Mouse (Mus musculus) heart, embryonic 13.5 days (tissue): ENCODE measurements around the gene Slc30a7. TPM values are rescaled to one million over a fixed set of nuclear protein-coding genes. Genes with fewer than 3 reads are reported as not detected.

Source experiments
- ATAC-seq: fragments of 200-750 bp; cut with Nextera tagmentation; 2 replicates; pipeline ENCODE4 v1.8.0; 2017; ENCODE audit warnings: moderate TSS enrichment; ENCODE audit not compliant: insufficient number of reproducible peaks, low FRiP score, low TSS enrichment; ENCODE audit errors: extremely low read depth
- H3K27ac ChIP-seq: fragments of 300-500 bp; sonication (generic); replicated peaks from 2 replicates; pipeline ENCODE4 v1.5.1; 2015; ENCODE audit warnings: moderate library complexity, mild to moderate bottlenecking, inconsistent platforms
- H3K27me3 ChIP-seq: fragments of 300-500 bp; sonication (generic); replicated peaks from 2 replicates; pipeline ENCODE4 v1.6.1; 2015; ENCODE audit warnings: mild to moderate bottlenecking, inconsistent platforms
- H3K36me3 ChIP-seq: fragments of 300-500 bp; sonication (generic); 2 replicates; pipeline ENCODE4 v1.6.1; 2015; ENCODE audit warnings: mild to moderate bottlenecking, inconsistent platforms
- H3K4me1 ChIP-seq: fragments of 300-500 bp; sonication (generic); 2 replicates; pipeline ENCODE4 v1.6.1; 2015; ENCODE audit warnings: inconsistent platforms
- H3K4me2 ChIP-seq: fragments of 300-500 bp; sonication (generic); 2 replicates; pipeline ENCODE4 v1.6.1; 2015; ENCODE audit warnings: inconsistent platforms, mild to moderate bottlenecking, moderate library complexity
- H3K4me3 ChIP-seq: fragments of 300-500 bp; sonication (generic); 2 replicates; pipeline ENCODE4 v1.5.1; 2015; ENCODE audit warnings: moderate library complexity, mild to moderate bottlenecking, inconsistent platforms
- H3K9ac ChIP-seq: fragments of 300-500 bp; sonication (generic); 2 replicates; pipeline ENCODE4 v1.6.1; 2015; ENCODE audit warnings: inconsistent platforms, mild to moderate bottlenecking, moderate library complexity
- H3K9me3 ChIP-seq: fragments of 300-500 bp; sonication (generic); 2 replicates; pipeline ENCODE4 v1.6.1; 2016; ENCODE audit warnings: inconsistent platforms
- WGBS: fragments of 180-500 bp; shearing (Covaris S2); methylation state at CpG from one replicate; pipeline ENCODE4 v1.1.7; 2015; ENCODE audit warnings: mixed read lengths; 5-methylcytosine and 5-hydroxymethylcytosine counted together
- polyA plus RNA-seq: library from polyadenylated mRNA; unstranded; fragments of >200 nt; fragmentation: Nextera tagmentation; extraction: Ambion mirVana; gene quantifications from 2 replicates; pipeline ENCODE4 v1.2.1, GENCODE M21; 2015

Gene Slc30a7
- polyA plus RNA-seq, 1 experiment from 2014 or later: 17.4 TPM

DNA sequence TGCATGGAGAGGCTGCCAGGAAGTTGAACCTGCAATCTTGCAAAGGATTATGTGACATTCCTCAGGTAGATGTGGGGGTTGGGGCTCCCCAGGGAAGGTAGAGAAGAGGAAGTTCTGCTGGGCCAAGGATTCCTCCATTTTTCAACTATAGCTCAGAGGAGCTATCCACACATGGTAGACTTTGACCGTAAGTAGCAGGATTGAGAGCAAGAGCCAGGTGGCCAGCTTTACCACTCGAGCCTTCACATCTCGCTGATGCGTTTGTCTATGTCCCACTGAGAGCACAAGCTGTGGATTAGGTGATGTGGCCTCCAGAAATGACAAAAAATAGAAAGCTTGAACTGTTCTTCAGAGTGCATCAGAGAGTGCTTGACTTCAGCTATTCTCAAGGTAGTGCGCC is 11.9 kb upstream of the Slc30a7 start:
- no peak for ATAC-seq
- 85% methylated on average over 5 of the region's 5 CpGs for WGBS

DNA sequence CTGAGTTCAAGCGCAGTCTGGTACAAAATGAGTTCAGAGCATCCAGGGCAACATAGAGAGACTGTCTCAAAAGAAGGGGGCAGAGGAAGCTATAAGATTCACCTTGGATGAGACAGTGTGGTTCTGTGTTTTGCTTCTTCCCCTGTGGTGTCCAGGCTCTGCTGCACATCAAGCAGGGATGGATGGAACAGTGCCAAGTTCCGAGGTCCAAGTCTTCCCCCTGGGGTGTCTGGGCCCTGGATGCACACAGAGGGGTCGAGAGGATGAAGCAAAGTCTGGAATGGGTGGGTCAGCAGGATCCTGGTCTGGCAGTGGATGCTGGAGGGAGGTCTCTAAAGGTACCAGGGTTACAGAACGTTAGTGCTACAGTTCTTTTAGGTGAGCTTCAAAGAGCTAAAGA is 11.4 kb upstream of the Slc30a7 start:
- Histone ChIP-seq H3K4me2 (no peak overlapping the region), H3K9ac (no peak overlapping the region), H3K4me3 (no peak overlapping the region), H3K4me1 (no peaks in the 10 kb centered on the region), H3K27ac (no peak overlapping the region), H3K36me3 (no peaks in the 10 kb centered on the region), H3K9me3 (no peaks in the 10 kb centered on the region), H3K27me3 (no peaks in the 10 kb centered on the region; the same call in none of the 2 replicates)
- no peak for ATAC-seq
- 64% methylated on average over 4 of the region's 4 CpGs for WGBS

More for the DNA sequence above, 11.9 kb upstream of the Slc30a7 start:
- no peaks in the 10 kb centered on the region for H3K9me3 ChIP-seq
- H3K27ac ChIP-seq: no peak overlapping the region
- H3K4me3 ChIP-seq: no peak overlapping the region
- peaks cover 2% of the 10 kb centered on the region for H3K36me3 ChIP-seq
- H3K9ac ChIP-seq: no peak overlapping the region
- no peaks in the 10 kb centered on the region; the same call in none of the 2 replicates for H3K27me3 ChIP-seq
- H3K4me2 ChIP-seq: no peak overlapping the region
- H3K4me1 ChIP-seq: no peaks in the 10 kb centered on the region

DNA sequence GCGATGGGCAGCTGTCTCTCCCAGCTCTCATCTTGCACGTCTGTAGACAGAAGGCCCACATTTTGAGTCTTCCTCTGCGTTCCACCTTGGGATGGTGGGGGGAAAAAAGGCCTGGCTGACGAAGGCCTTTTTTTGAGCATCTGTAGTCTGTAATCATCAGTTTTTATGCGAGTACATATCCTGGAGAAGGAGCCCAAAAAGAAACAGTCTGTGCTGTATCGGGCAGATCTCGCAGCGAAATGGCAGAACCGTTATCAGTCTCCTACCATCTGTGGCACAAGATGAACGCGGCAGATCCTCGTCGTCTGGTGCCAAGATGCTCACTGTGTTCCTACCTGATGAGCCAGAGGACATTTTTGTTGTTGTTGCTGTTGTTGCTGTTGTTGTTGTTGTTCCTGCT is 8.9 kb upstream of the Slc30a7 start:
- peaks cover 14% of the 10 kb centered on the region for H3K4me1 ChIP-seq
- WGBS: 86% methylated on average over 13 of the region's 13 CpGs
- no peak overlapping the region for H3K4me3 ChIP-seq
- no peaks in the 10 kb centered on the region; the same call in none of the 2 replicates for H3K27me3 ChIP-seq
- H3K9me3 ChIP-seq: no peaks in the 10 kb centered on the region
- H3K36me3 ChIP-seq: 0 out of 2 replicates have a peak, but pooled peaks cover 2% of the 10 kb centered on the region
- ATAC-seq: no peak
- no peak overlapping the region for H3K4me2 ChIP-seq
- no peak overlapping the region for H3K9ac ChIP-seq
- no peak overlapping the region for H3K27ac ChIP-seq

DNA sequence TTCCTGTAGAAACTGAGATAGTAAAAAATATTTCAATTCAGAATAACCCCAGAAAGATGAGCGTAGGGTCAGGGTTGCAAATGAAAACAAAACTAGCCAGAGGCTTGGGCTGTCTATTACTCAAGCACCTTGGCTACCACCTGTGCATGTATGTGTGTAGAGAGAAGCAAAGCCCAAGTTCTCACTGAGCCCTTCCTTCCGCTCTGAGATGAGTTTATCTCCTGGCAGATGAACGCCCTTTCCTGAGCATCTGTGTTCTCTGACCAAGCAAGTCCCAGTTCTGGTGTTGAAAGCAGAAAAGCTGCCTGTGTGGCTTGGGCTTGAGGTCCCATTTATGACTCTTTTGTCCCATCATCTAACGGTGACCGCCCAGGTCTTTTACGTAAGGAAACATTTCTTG is 7.7 kb upstream of the Slc30a7 start:
- Histone ChIP-seq H3K27me3 (no peaks in the 10 kb centered on the region; the same call in none of the 2 replicates), H3K4me1 (peaks cover 16% of the 10 kb centered on the region), H3K36me3 (0 out of 2 replicates have a peak, but pooled peaks cover 3% of the 10 kb centered on the region), H3K9ac (no peak overlapping the region), H3K4me2 (no peak overlapping the region), H3K9me3 (no peaks in the 10 kb centered on the region), H3K4me3 (no peak overlapping the region), H3K27ac (no peak overlapping the region)
- ATAC-seq: no peak
- 89% methylated on average over 6 of the region's 6 CpGs for WGBS

DNA sequence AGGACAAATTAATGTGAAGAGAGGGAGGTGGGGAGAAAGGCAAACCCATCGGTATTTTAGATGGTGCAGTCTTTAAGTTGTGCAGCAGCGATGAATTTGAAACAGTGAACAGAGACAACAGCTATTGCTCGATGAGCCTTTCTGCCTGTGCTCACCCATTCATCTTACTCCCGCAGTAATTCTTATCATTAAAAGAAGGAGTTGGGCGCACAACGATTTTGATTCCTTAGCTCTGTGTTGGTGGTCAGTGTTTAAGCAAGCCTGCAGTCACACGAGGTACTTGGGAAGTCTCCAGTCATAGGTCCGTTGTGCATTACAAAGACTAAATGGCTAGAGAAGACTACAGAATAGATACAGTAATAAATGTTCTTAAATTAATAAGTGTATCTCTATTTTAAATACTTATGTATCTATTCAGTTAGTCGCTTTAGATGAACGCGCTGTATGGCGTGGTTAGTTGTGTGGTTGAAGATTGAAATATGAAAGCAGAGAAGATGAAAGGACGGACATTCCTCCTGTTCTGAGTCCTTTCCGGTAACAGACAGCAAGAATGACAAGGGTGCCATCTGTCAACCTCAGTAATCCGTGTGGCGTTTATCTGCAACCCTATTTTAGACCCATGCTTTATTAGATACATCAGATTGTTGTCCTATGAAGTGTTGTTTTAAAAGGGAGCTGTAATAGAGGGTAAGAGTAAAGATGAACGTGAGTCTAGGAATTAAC is 2.6 kb upstream of the Slc30a7 start:
- Histone ChIP-seq H3K9ac (no peak overlapping the region), H3K27me3 (no peaks in the 10 kb centered on the region; the same call in 1 of the 2 replicates), H3K4me1 (peaks cover 40% of the 10 kb centered on the region), H3K4me2 (peak overlapping the region; percentile 98; the same call in 1 of the 2 replicates), H3K9me3 (no peaks in the 10 kb centered on the region), H3K36me3 (peaks cover 10% of the 10 kb centered on the region), H3K4me3 (no peak overlapping the region), H3K27ac (no peak overlapping the region)
- ATAC-seq: no peak
- 81% methylated on average over 17 of the region's 17 CpGs for WGBS

DNA sequence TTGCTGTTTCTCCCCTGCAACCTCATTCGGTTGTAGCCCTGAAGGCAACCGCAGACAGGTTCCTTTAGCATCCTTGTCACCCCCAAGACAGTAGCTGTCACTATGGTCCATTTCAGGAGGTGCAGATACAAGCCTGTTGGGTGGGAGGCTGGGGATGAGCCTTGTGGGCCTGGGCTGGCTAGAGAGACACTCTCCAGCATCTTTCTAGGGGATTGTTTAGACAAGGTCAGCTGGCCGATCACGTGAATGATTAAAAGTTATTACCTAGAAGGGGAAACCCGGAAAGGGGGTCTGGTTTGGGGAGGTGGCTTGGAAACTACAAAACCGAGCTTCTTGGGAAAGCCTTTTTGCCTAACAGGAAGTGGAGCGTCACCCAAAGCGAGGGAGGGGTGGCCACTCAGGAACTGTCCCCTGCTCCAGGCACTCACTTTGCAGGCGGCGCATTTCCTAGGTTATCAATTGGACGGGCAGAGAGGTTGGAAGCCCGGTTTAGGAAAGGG is 785 bp upstream of the Slc30a7 start:
- no peaks in the 10 kb centered on the region for H3K9me3 ChIP-seq
- peak overlapping the region; percentile 98 for H3K4me2 ChIP-seq
- H3K4me3 ChIP-seq: peak overlapping the region; percentile 86
- peaks cover 40% of the 10 kb centered on the region for H3K4me1 ChIP-seq
- peak overlapping the region; percentile 93 for H3K9ac ChIP-seq
- peaks cover 25% of the 10 kb centered on the region for H3K36me3 ChIP-seq
- WGBS: 0% methylated on average over 12 of the region's 12 CpGs
- peak; percentile 40; the same call in 1 of the 2 replicates for ATAC-seq
- peak overlapping the region; percentile 88 for H3K27ac ChIP-seq
- no peaks in the 10 kb centered on the region for H3K27me3 ChIP-seq

DNA sequence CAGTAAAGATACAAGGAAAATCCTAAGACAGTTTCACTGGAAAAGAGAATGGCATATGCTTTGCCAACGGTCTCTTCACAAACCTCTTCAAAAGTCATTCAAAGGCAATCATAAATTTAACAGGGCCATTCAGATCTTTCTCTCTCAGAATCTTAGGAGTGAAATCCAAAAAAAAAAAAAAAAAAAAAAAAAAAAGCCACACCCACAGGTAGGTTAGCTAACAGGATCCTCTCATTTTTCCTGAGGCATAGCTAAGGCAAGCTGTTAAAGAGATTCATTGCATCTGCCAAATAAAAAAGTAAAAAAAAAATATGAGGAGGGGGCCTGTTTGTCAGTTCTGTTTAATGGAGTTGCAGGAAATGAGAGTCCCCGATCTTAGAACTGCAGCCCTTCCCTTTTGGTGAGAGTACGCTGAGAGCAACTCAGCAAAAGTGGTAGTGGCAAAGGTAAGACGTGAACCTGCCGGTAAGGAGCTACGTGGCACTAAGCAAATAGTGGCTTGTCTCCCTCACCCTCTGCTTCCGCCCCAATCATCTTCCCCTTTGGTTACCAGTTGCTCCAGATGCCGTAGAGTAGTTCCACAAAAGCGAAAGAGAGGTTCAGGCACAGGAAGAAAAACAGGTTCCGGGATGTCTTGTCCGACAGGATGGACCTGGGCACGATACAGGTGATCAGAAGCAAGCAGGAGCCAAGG is 775 bp downstream of the Slc30a7 start:
- H3K27ac ChIP-seq: peak overlapping the region; percentile 88
- H3K27me3 ChIP-seq: no peaks in the 10 kb centered on the region

DNA sequence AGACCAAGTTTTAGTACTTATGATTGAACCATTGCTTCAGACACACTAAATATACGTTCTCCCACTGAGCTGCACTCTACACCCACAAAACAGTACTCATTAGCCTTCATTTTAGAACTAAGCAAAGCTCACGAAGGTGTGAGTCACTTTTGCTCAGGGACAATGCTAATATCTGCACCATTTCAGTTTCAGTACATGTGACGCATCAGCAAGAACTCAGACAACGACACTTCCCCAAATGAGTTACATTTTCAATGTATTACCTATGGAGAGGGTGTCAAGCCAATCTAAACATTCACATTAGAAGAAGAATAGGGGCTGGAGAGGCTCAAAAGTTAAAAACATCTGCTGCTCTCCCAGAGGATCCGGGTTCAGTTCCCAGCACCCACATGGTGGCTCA is 10.3 kb downstream of the Slc30a7 start:
- Histone ChIP-seq H3K4me1 (peaks cover 9% of the 10 kb centered on the region), H3K9me3 (peaks cover 6% of the 10 kb centered on the region; the same call in 1 of the 2 replicates), H3K27me3 (no peaks in the 10 kb centered on the region), H3K36me3 (peaks cover 44% of the 10 kb centered on the region), H3K9ac (no peak overlapping the region), H3K4me3 (no peak overlapping the region), H3K27ac (no peak overlapping the region), H3K4me2 (no peak overlapping the region)
- no peak for ATAC-seq
- WGBS: 88% methylated on average over 5 of the region's 5 CpGs

More for the DNA sequence above, 775 bp downstream of the Slc30a7 start:
- no peak for ATAC-seq
- Histone ChIP-seq H3K36me3 (peaks cover 36% of the 10 kb centered on the region), H3K4me2 (peak overlapping the region; percentile 98), H3K9ac (peak overlapping the region; percentile 93), H3K4me3 (peak overlapping the region; percentile 86), H3K4me1 (peaks cover 29% of the 10 kb centered on the region), H3K9me3 (no peaks in the 10 kb centered on the region)
- 7% methylated on average over 12 of the region's 12 CpGs for WGBS

DNA sequence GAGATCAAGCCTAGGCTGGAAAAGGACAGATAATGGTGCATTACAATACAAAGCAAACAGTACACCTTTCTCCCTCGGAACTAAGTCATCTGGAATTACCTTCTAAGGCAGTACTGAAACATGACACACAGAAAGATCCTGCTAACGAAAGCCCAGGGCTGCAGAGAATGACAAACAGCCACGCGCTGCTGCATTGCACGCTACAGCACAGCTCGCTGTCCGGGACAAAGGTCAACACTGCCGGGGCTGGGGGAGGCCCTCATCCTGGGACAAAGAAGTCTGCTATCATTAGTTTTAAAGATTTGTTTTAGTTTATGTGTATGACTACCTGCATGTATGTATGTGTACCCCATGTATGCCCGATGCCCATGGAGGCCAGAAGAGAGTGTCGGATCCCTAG is 14.2 kb downstream of the Slc30a7 start:
- H3K9me3 ChIP-seq: 0 out of 2 replicates have a peak, but pooled peaks cover 3% of the 10 kb centered on the region
- peaks cover 39% of the 10 kb centered on the region for H3K36me3 ChIP-seq
- H3K27me3 ChIP-seq: no peaks in the 10 kb centered on the region
- no peak for ATAC-seq
- WGBS: 81% methylated on average over 10 of the region's 10 CpGs
- no peak overlapping the region for H3K27ac ChIP-seq
- H3K4me2 ChIP-seq: no peak overlapping the region
- no peak overlapping the region for H3K9ac ChIP-seq
- peaks cover 11% of the 10 kb centered on the region for H3K4me1 ChIP-seq
- no peak overlapping the region for H3K4me3 ChIP-seq

DNA sequence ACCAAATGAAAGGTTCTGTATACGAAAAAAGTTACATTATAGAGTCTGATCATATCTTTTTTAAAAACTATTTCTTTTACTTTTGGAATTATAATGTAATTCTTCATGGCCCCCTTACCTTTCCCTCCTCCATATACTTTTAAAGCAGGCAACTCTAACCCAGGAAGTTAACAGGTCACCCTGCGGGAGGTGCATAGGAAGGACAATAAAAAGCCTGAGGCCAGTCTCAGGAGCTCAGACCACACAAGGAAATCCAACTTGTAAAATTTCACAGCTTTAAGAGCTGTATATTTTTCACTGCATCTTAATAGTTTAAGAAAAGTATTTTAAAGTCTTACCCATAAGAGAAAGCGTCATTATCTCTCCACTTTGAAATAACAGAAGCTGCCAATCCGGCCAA is 14.6 kb downstream of the Slc30a7 start:
- 68% methylated on average over 4 of the region's 4 CpGs for WGBS
- Histone ChIP-seq H3K9ac (no peak overlapping the region), H3K4me3 (no peak overlapping the region), H3K27ac (no peak overlapping the region), H3K4me1 (peaks cover 11% of the 10 kb centered on the region), H3K27me3 (no peaks in the 10 kb centered on the region), H3K36me3 (peaks cover 37% of the 10 kb centered on the region), H3K9me3 (no peaks in the 10 kb centered on the region), H3K4me2 (no peak overlapping the region)
- ATAC-seq: no peak

DNA sequence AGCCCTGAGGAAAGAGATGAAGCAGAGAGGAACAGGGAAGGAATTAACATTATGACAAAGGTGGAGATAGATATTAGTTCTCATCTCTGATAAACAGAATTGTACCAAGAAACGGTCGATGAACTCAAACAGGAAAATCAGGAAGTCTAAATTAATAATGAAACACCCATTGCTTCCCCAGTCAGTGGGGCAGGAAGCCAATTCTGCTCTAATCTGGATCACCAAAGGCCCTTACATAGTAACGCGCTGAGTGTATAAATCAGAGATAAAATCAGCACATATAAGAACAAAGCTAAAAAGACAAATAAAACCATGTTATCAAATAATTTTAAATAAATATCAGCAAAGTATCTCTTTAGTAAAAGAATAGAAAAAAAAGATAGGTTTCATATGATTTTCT is 15.1 kb downstream of the Slc30a7 start:
- no peak overlapping the region for H3K4me2 ChIP-seq
- H3K27me3 ChIP-seq: no peaks in the 10 kb centered on the region
- no peaks in the 10 kb centered on the region for H3K9me3 ChIP-seq
- no peak overlapping the region for H3K4me3 ChIP-seq
- H3K4me1 ChIP-seq: peaks cover 11% of the 10 kb centered on the region
- WGBS: 67% methylated on average over 4 of the region's 4 CpGs
- peaks cover 37% of the 10 kb centered on the region for H3K36me3 ChIP-seq
- no peak overlapping the region for H3K9ac ChIP-seq
- no peak for ATAC-seq
- H3K27ac ChIP-seq: no peak overlapping the region
